Mouse (Mus musculus) liver, adult 2 months (tissue): ENCODE data around the gene Pten.

Experiments
- CTCF ChIP-seq: fragments of 200-500 bp; IDR thresholded peaks from 2 replicates; pipeline ENCODE4 v1.5.1; 2011; ENCODE audit warnings: low read depth, low read length, control low read depth
- POLR2A ChIP-seq: fragments of 200-500 bp; IDR thresholded peaks from 2 replicates; pipeline ENCODE4 v1.6.1; 2011; ENCODE audit warnings: low read length, control low read depth; ENCODE audit not compliant: insufficient read depth; ENCODE audit errors: extremely low read depth

- TF ChIP-seq POLR2A (no peak), CTCF (no peak)
These were observed 111.3 kb downstream of the Pten start for GRCm38 (mm10) chr19:32868560-32868959.
